Mouse (Mus musculus) lung, embryonic 15.5 days (tissue): Measurements from ENCODE around the gene Col6a2. TPM values are rescaled to one million over a fixed set of nuclear protein-coding genes. Genes with fewer than 3 reads are reported as not detected.

Experiments
- ATAC-seq: fragments of 200-750 bp; cut with Nextera tagmentation; 2 replicates; pipeline ENCODE4 v1.8.0; 2017; ENCODE audit warnings: moderate number of reproducible peaks, borderline replicate concordance; ENCODE audit not compliant: low FRiP score, low TSS enrichment; ENCODE audit errors: extremely low read depth
- H3K27ac ChIP-seq: fragments of 300-500 bp; sonication (generic); 2 replicates; pipeline ENCODE4 v1.5.1; 2015; ENCODE audit warnings: moderate library complexity, mild to moderate bottlenecking, inconsistent platforms
- H3K27me3 ChIP-seq: fragments of 300-500 bp; sonication (generic); 2 replicates; pipeline ENCODE4 v1.6.1; 2015; ENCODE audit warnings: inconsistent platforms
- H3K36me3 ChIP-seq: fragments of 300-500 bp; sonication (generic); 2 replicates; pipeline ENCODE4 v1.6.1; 2015; ENCODE audit warnings: inconsistent platforms
- H3K4me1 ChIP-seq: fragments of 300-500 bp; sonication (generic); 2 replicates; pipeline ENCODE4 v1.6.1; 2015; ENCODE audit warnings: inconsistent platforms
- H3K4me2 ChIP-seq: fragments of 300-500 bp; sonication (generic); 2 replicates; pipeline ENCODE4 v1.6.1; 2015; ENCODE audit warnings: inconsistent platforms, mild to moderate bottlenecking, moderate library complexity
- H3K4me3 ChIP-seq: fragments of 300-500 bp; sonication (generic); 2 replicates; pipeline ENCODE4 v1.5.1; 2015; ENCODE audit warnings: mild to moderate bottlenecking, inconsistent platforms
- H3K9ac ChIP-seq: fragments of 300-500 bp; sonication (generic); 2 replicates; pipeline ENCODE4 v1.6.1; 2015; ENCODE audit warnings: inconsistent platforms
- H3K9me3 ChIP-seq: fragments of 300-500 bp; sonication (generic); 2 replicates; pipeline ENCODE4 v1.6.1; 2016; ENCODE audit warnings: inconsistent platforms
- WGBS: fragments of 180-500 bp; shearing (Covaris S2); methylation state at CpG from one replicate; pipeline ENCODE4 v1.1.7; 2015; 5-methylcytosine and 5-hydroxymethylcytosine counted together
- polyA plus RNA-seq: library from polyadenylated mRNA; unstranded; fragments of >200 nt; fragmentation: Nextera tagmentation; extraction: Ambion mirVana; gene quantifications from 2 replicates; pipeline ENCODE4 v1.2.1, GENCODE M21; 2015

Col6a2 gene
- polyA plus RNA-seq, 1 experiment from 2014 or later, result 298 TPM

DNA sequence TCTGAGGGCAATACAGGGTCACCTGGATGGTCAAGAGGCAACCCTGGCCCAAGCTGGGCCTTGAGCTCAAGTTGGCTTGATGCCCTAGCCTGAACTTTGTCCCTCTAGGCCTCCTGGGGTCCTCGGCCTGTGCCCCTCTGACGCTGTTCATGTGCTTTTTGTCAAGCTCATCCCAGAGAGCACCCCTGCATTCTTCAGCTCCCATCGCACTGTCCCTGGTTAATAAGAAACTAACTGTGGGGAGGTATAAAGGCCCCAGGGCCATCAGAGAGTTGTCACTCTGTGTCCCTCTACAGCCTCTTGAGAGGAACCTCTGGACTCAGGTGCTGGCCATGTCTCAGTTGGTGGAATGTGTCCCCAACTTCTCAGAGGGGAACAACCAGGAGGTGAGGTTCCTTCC lies 48.1 kb downstream of the Col6a2 start, which contains the start of gene Ftcd:
Gene Ftcd, plus strand, starts transcription at position 275 of the 400 bp plus-strand sequence.
- no peak for ATAC-seq
- Histone ChIP-seq H3K4me3 (no peak within 1 kb of the TSS), H3K27me3 (no peaks in the 10 kb centered on the region), H3K36me3 (no peaks in the 10 kb centered on the region), H3K9ac (no peak within 1 kb of the TSS), H3K9me3 (no peaks in the 10 kb centered on the region), H3K4me1 (no peaks in the 10 kb centered on the region), H3K27ac (no peak within 1 kb of the TSS), H3K4me2 (no peak within 1 kb of the TSS)
- 66% methylated on average over 3 of the region's 3 CpGs for WGBS

DNA sequence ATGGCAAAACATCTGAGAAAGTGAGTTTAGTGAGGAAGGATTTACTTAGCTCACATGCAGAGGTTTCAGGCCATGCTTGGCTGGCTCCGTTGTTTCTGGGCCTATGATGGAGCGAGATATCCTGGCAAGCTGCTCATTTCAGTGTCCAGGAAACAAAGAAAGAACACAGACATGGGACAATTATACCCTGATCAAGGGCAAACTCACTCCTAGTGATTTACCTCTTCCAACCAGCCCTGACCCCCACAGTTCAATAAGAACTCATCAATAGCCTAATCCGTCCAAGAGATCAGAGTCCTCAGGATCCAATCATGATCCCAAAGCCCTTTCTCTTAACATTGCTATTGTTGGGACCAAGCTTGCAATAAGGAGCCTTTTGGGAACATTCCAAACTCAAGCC lies 51.3 kb downstream of the Col6a2 start:
- Histone ChIP-seq H3K4me2 (no peak overlapping the region), H3K4me1 (no peaks in the 10 kb centered on the region), H3K27ac (no peak overlapping the region), H3K27me3 (no peaks in the 10 kb centered on the region), H3K9me3 (no peaks in the 10 kb centered on the region), H3K4me3 (no peak overlapping the region), H3K9ac (no peak overlapping the region), H3K36me3 (no peaks in the 10 kb centered on the region)
- no peak for ATAC-seq
- WGBS, result 79% methylated on average over 3 of the region's 3 CpGs

DNA sequence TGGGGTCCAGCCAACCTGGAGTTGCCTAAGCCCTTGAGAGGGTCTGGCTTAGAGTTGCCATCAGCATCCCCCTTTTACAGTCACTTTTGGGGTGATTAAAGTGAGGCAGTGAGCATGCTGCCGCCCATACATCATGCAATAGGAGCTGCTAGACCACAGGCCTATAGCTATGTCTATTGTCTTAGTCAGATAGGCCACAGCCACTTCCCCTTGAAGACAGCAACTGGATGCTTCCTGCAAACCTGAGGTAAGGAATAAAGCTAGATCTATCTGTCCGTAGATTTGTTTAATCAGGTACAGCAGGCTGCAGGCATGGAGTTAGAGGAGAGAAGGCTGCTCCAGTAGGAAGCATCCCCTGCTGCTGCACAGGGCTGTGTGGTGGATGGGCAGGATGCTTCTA lies 52.4 kb downstream of the Col6a2 start:
- no peak for ATAC-seq
- Histone ChIP-seq H3K4me1 (no peaks in the 10 kb centered on the region), H3K27ac (no peak overlapping the region), H3K27me3 (no peaks in the 10 kb centered on the region), H3K36me3 (no peaks in the 10 kb centered on the region), H3K4me2 (no peak overlapping the region), H3K9ac (no peak overlapping the region), H3K4me3 (no peak overlapping the region), H3K9me3 (no peaks in the 10 kb centered on the region)
- 56% methylated on average over 2 of the region's 2 CpGs for WGBS

DNA sequence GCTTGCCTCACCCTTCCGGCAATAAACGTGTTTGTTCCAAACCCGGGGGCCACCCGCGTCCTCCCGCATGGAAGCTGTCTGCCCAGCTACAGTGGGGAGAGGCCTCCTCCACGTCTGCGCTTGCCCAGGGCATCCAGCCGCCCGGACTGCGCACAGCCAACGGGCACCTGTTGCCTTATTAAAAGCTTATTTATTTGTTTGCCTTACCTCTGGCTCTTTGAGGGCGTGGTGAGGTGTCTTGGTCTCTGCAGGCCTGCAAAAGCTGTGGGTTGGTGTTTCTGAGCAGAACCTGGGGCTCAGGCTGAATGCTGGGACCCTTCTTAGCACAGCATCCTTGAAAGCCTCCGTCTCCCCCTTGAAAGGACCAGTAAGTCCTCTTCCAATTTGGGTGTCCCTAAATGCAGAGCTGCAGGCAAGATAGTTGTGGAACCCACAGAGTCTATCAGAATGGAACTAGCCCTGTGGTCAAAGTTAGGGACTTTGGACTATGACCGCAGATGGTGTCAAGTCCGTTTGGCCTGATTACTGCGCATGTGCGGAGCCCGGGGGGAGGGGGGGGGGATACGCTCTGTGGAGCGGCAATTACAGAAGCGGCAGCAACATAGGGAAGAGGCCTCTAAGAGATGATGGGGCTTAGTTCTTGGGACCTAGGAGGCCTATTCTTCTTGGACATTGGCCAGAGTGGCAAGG lies 53.3 kb downstream of the Col6a2 start:
- H3K4me3 ChIP-seq, result no peak overlapping the region
- no peaks in the 10 kb centered on the region for H3K36me3 ChIP-seq
- H3K9me3 ChIP-seq, result no peaks in the 10 kb centered on the region
- ATAC-seq, result no peak
- H3K4me2 ChIP-seq, result no peak overlapping the region
- 83% methylated on average over 22 of the region's 22 CpGs for WGBS
- no peak overlapping the region for H3K27ac ChIP-seq
- no peaks in the 10 kb centered on the region for H3K4me1 ChIP-seq
- H3K27me3 ChIP-seq, result no peaks in the 10 kb centered on the region
- H3K9ac ChIP-seq, result no peak overlapping the region

DNA sequence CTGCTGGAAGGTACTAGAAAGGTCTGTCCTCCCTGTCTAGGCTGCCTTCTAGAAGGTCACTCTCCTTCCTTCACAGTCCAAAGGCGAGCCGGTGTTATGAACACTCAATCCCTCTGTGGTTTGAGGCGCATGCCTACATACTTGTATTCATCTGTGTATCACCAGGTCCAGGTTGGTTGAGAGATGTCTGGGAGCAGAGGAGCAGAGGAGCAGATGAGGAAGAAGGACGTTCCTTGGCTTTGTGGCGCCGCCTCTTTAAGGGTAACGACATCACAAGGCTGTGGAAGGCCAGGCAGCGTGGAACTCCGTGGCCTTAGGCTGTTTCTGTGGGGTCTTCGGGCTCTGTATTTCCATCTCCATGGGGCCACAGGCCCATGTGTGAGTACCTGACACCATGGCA lies 61.5 kb downstream of the Col6a2 start, which contains the start of gene Spatc1l:
Gene Spatc1l, plus strand, starts transcription at position 301 of the 400 bp plus-strand sequence.
- no peaks in the 10 kb centered on the region for H3K4me1 ChIP-seq
- no peak within 1 kb of the TSS for H3K27ac ChIP-seq
- H3K9me3 ChIP-seq, result no peaks in the 10 kb centered on the region
- WGBS, result 86% methylated on average over 10 of the region's 10 CpGs
- H3K4me3 ChIP-seq, result no peak within 1 kb of the TSS
- no peaks in the 10 kb centered on the region for H3K36me3 ChIP-seq
- H3K27me3 ChIP-seq, result no peaks in the 10 kb centered on the region
- H3K4me2 ChIP-seq, result no peak within 1 kb of the TSS
- no peak for ATAC-seq
- H3K9ac ChIP-seq, result no peak within 1 kb of the TSS

DNA sequence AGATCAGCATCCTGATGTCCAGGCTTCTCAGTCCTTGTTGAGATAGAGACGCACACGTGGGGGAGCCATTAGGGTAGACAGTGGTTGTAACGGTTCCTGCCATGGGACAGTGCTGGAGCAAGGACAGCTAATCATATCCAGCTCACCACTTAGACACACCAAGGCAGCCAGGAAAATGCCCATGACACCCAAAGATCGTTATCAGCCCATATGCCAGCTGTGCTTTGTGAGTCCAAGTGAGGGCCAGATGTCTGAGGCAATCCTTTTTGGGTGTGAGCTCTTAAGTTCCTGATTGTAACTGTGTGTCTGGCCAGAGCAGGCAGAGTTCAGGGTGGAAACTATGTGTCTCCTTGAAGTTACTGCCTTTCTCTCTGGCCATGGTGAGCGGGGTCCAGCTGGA lies 69.4 kb downstream of the Col6a2 start:
- ATAC-seq, result no peak
- no peak overlapping the region for H3K4me3 ChIP-seq
- peaks cover 39% of the 10 kb centered on the region for H3K36me3 ChIP-seq
- H3K27ac ChIP-seq, result no peak overlapping the region
- no peaks in the 10 kb centered on the region for H3K27me3 ChIP-seq
- H3K9me3 ChIP-seq, result no peaks in the 10 kb centered on the region
- no peak overlapping the region for H3K9ac ChIP-seq
- no peaks in the 10 kb centered on the region for H3K4me1 ChIP-seq
- no peak overlapping the region for H3K4me2 ChIP-seq
- WGBS, result 86% methylated on average over 5 of the region's 5 CpGs

DNA sequence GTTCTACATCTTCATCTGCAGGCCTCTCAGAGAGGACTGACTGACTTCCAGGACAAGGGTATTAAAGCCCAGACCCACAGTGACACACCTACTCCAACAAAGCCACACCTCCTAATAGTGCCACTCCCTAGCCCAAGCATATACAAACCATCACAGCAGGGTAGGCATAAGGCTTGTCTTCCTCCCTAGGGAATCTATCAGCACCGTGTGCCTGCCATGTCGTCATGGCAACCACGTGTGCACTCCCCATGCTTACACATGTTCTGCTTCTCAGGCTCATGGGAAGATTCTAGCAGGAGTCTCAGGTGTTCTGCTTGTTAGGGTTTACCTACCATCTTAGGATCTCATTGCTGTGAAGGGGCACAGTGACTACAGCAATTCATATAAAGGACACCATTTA lies 71.9 kb downstream of the Col6a2 start:
- no peaks in the 10 kb centered on the region for H3K27me3 ChIP-seq
- no peaks in the 10 kb centered on the region for H3K9me3 ChIP-seq
- no peak for ATAC-seq
- no peak overlapping the region for H3K27ac ChIP-seq
- no peak overlapping the region for H3K4me3 ChIP-seq
- H3K9ac ChIP-seq, result no peak overlapping the region
- WGBS, result 75% methylated on average over 3 of the region's 3 CpGs
- H3K4me1 ChIP-seq, result no peaks in the 10 kb centered on the region
- no peak overlapping the region for H3K4me2 ChIP-seq
- H3K36me3 ChIP-seq, result peaks cover 56% of the 10 kb centered on the region

DNA sequence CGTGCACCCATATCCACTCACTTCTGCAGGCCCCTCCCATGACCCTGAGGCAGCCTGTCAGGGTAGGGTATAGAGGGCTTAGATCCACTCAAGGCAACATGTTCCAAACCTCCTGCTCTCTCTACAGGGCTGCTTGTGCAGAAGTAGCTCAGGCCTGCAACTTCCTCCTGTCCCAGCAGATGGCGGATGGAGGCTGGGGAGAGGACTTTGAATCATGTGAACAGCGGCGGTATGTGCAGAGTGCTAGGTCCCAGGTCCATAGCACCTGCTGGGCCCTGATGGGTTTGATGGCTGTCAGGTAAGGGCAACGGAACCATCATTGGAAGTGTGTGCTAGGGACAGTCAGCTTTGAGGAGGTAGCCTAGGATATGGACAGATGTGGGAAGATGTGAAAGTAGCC lies 73.0 kb downstream of the Col6a2 start:
- Histone ChIP-seq H3K9me3 (no peaks in the 10 kb centered on the region), H3K9ac (no peak overlapping the region), H3K4me1 (no peaks in the 10 kb centered on the region), H3K4me2 (no peak overlapping the region), H3K4me3 (no peak overlapping the region), H3K36me3 (peaks cover 64% of the 10 kb centered on the region), H3K27ac (no peak overlapping the region), H3K27me3 (no peaks in the 10 kb centered on the region)
- no peak for ATAC-seq
- WGBS, result 85% methylated on average over 5 of the region's 5 CpGs

DNA sequence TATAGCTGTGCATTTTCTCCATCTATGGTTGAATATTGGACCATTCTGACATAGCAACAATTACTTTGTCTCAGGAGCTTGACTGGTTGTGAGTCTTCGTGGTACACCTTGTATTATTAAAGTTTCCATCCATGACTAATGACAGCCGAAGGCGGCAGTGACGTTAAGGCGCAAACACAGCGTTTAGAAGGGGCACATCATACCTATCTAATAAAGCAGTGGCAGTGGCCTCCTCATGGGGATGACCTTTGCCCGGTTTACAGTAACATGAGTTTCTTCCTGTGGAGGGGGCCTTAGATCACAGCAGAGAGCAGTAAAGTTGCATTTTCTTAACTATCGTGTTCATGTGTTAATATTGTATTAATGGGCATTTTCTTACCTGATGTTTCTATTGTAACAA lies 75.2 kb downstream of the Col6a2 start:
- H3K9ac ChIP-seq, result no peak overlapping the region
- H3K36me3 ChIP-seq, result peaks cover 76% of the 10 kb centered on the region
- H3K4me2 ChIP-seq, result no peak overlapping the region
- ATAC-seq, result no peak
- WGBS, result 91% methylated on average over 8 of the region's 8 CpGs
- H3K27me3 ChIP-seq, result no peaks in the 10 kb centered on the region
- H3K27ac ChIP-seq, result no peak overlapping the region
- no peaks in the 10 kb centered on the region for H3K4me1 ChIP-seq
- H3K9me3 ChIP-seq, result no peaks in the 10 kb centered on the region
- H3K4me3 ChIP-seq, result no peak overlapping the region

DNA sequence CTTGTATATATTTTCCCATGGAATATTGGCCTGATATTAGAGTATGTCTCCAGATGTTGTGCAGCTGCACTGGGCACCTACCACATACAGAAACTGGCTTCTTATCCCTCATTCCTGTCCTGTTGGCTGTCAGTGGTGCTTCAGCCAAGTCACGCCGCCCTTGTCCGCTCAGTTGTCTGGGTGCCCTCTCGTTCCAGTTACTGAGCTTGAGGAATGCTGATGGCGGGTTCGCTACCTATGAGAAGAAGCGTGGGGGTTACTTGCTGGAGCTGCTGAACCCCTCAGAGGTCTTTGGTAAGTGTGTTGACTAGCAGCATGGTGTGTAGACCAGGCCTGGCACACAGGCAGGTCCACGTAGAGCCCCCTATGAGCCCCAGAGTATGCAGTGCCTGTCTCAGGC lies 76.9 kb downstream of the Col6a2 start:
- no peak for ATAC-seq
- Histone ChIP-seq H3K4me1 (no peaks in the 10 kb centered on the region), H3K27ac (no peak overlapping the region), H3K9me3 (no peaks in the 10 kb centered on the region), H3K4me3 (no peak overlapping the region), H3K9ac (no peak overlapping the region), H3K4me2 (no peak overlapping the region), H3K36me3 (peaks cover 71% of the 10 kb centered on the region), H3K27me3 (no peaks in the 10 kb centered on the region)
- 90% methylated on average over 8 of the region's 8 CpGs for WGBS

Other genes with a start within 250 kb of the Col6a2 start
- 1.6 TPM in 1 of 2 replicates, not detected in the other for gene AC141477.1, start 183.2 kb downstream of the Col6a2 start, polyA plus RNA-seq
- gene Pcnt, start 180.8 kb downstream of the Col6a2 start, polyA plus RNA-seq, result 16.2 and 18.5 TPM in 2 replicates
- gene 2610028H24Rik, start 174.5 kb downstream of the Col6a2 start, polyA plus RNA-seq, result 1.3 TPM in 2 replicates
- 41.7 and 49.2 TPM in 2 replicates for gene Mcm3ap, start 154.7 kb downstream of the Col6a2 start, polyA plus RNA-seq
- 6.1 and 6.6 TPM in 2 replicates for gene Ybey, start 154.5 kb downstream of the Col6a2 start, polyA plus RNA-seq
- 23.2 and 26.5 TPM in 2 replicates for gene Lss, start 92.0 kb downstream of the Col6a2 start, polyA plus RNA-seq
- not detected in 2 replicates for gene Spatc1l, start 61.4 kb downstream of the Col6a2 start, polyA plus RNA-seq
- 0.59 TPM in 1 of 2 replicates, not detected in the other for gene Ftcd, start 48.0 kb downstream of the Col6a2 start, polyA plus RNA-seq
- gene Col6a1, start 102.5 kb upstream of the Col6a2 start, polyA plus RNA-seq, result 284 and 300 TPM in 2 replicates